Mouse (Mus musculus) cortical plate, adult 2 months (tissue): Measurements from ENCODE around the gene Rpl18. TPM values are rescaled to one million over a fixed set of nuclear protein-coding genes. Genes with fewer than 3 reads are reported as not detected.

Experiments used
- H3K27ac ChIP-seq: fragments of 200-500 bp; 2 replicates; pipeline ENCODE4 v1.5.1; 2012; ENCODE audit warnings: low read length, control low read depth, inconsistent platforms; ENCODE audit not compliant: insufficient read depth
- H3K4me1 ChIP-seq: fragments of 200-500 bp; 2 replicates; pipeline ENCODE4 v1.6.1; 2011; ENCODE audit warnings: low read length; ENCODE audit not compliant: control insufficient read depth, insufficient read depth
- H3K4me3 ChIP-seq: fragments of 200-500 bp; 2 replicates; pipeline ENCODE4 v1.5.1; 2011; ENCODE audit warnings: mild to moderate bottlenecking, low read length, control low read depth; ENCODE audit not compliant: insufficient read depth
- CTCF ChIP-seq: fragments of 200-500 bp; IDR thresholded peaks from 2 replicates; pipeline ENCODE4 v1.5.1; 2011; ENCODE audit warnings: mild to moderate bottlenecking, control low read depth, low read length; ENCODE audit not compliant: insufficient read depth; ENCODE audit errors: extremely low read depth
- POLR2A ChIP-seq: fragments of 200-500 bp; IDR thresholded peaks from 2 replicates; pipeline ENCODE4 v1.6.1; 2011; ENCODE audit warnings: mild to moderate bottlenecking, low read length, control low read depth; ENCODE audit not compliant: insufficient read depth; ENCODE audit errors: extremely low read depth
- polyA plus RNA-seq: library from polyadenylated mRNA; depleted of rRNA; stranded (reverse); fragments of >200 nt; gene quantifications from 2 replicates; pipeline ENCODE4 v1.2.3, GENCODE M21; 2012

The Rpl18 gene
- polyA plus RNA-seq, 1 experiment = 255 TPM

- H3K27ac ChIP-seq = peak overlapping the region; percentile 61
- TF ChIP-seq CTCF (no peak), POLR2A (no peak)
- H3K4me1 ChIP-seq = peaks cover 5% of the 10 kb centered on the region; the same call in 1 of the 2 replicates
Measured at GRCm38 (mm10) chr7:45716952-45717917, 2.0 kb downstream of the Rpl18 start.

DNA sequence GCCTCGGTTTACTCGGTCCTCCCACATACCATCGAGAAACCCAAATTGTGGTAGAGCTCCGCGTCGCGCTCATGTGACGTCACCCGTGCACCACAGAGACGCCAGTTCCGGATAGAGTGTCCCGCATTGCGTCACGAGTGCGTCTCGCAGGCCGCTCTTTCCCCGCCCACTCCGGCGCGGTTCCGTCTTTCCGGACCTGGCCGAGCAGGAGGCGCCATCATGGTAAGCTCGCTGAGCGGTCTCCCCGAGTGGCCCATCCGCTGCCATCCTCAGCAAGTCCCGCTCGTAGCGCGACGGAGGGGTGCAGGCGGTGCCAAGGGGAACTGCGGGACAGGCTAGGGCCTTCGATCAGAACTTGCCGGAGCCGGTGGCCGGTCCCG is 2.7 kb downstream of the Rpl18 start, which contains the start of gene Sphk2:
TSS of gene Sphk2 (minus strand) at position 85 of the 380 bp plus-strand sequence.
- Histone ChIP-seq H3K4me3 (peak within 1 kb of the TSS; percentile 82), H3K4me1 (peaks cover 5% of the 10 kb centered on the region; the same call in 1 of the 2 replicates), H3K27ac (peak within 1 kb of the TSS; percentile 61)
- TF ChIP-seq CTCF = no peak
- peak; percentile 96 for TF ChIP-seq POLR2A

More at GRCm38 (mm10) chr7:45716952-45717917, 2.0 kb downstream of the Rpl18 start:
- H3K4me3 ChIP-seq = peak overlapping the region; percentile 82

DNA sequence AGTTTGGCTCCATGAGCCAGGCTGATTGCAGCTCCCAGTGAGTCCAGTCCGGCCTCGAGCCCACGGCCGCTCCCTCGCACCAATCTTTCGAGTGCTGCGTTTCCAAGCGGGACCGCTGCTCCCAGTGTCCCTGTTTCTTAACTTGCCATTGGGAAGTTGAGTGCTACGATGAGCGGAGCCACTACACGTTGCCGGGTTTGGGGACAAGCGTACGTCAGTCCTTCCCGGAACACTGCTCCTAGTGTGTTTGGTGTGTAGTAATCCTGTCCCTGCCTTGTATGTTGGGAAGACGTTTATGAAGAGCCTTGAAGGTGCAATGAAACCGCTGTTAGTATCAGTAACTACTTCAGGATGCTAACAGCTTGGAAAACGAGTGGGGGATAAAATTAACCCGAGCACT is 3.1 kb downstream of the Rpl18 start:
- peaks cover 5% of the 10 kb centered on the region; the same call in 1 of the 2 replicates for H3K4me1 ChIP-seq
- TF ChIP-seq CTCF (no peak), POLR2A (no peak)
- H3K27ac ChIP-seq = peak overlapping the region; percentile 9
- H3K4me3 ChIP-seq = peak overlapping the region; percentile 82

- Histone ChIP-seq H3K4me3 (peak overlapping the region; percentile 82; the same call in 1 of the 2 replicates), H3K27ac (no peak overlapping the region), H3K4me1 (peaks cover 5% of the 10 kb centered on the region; the same call in 1 of the 2 replicates)
- no peak for TF ChIP-seq POLR2A
- TF ChIP-seq CTCF = no peak
Measured at GRCm38 (mm10) chr7:45719180-45719579, 3.9 kb downstream of the Rpl18 start.

DNA sequence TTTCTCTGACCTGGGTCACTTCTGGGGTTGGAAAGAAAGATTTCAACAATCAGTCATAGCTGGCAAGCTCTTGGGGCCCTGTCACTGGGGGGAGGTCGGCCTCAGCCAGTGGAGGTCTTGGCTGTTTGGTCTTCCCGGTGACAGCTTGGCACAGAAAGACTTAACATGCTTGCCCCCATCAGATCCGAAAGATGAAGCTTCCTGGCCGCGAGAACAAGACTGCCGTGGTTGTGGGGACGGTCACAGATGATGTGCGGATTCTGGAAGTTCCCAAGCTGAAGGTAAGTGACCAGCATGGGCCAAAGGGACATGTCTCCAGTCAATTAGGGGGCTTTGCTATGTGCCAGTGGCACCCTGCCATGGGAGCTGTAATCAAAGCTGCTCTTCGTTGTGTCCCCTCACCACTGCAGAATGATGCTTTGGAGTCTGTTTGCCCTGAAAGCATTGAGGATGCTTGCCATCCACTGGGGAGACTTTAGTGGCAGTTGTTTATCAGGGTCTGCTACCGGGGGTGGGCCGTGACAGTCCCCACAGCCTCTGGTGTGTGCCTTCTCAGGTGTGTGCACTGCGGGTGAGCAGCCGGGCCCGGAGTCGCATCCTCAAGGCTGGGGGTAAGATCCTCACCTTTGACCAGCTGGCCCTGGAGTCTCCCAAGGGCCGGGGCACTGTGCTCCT is 4.6 kb downstream of the Rpl18 start:
- no peak overlapping the region for H3K27ac ChIP-seq
- TF ChIP-seq CTCF (no peak), POLR2A (no peak)
- peaks cover 5% of the 10 kb centered on the region; the same call in 1 of the 2 replicates for H3K4me1 ChIP-seq
- H3K4me3 ChIP-seq = no peak overlapping the region

- TF ChIP-seq CTCF = no peak
- TF ChIP-seq POLR2A = no peak
- Histone ChIP-seq H3K4me3 (no peak within 1 kb of the TSS), H3K4me1 (peaks cover 3% of the 10 kb centered on the region; the same call in 1 of the 2 replicates), H3K27ac (no peak within 1 kb of the TSS)
Measured at GRCm38 (mm10) chr7:45720413-45721233, 5.4 kb downstream of the Rpl18 start, which contains the start of gene Fam83e. Fam83e (plus strand) TSS chr7:45721212.

DNA sequence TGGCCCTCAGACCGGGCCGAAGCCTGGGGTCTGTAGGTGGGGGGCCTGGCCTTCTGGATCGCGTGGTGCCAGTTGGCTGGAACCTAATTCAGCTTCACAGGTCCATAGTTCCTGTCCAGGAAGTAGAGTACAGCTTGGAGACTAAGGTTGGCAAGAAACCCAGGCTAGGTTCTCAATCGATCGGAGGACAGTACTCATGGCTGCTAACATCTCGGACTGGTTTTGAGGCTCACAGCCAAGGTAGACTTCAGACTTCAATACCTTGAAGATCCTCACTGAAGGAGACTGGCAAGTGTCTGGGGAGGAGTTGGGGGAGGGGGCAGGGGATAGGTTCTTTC is 5.9 kb downstream of the Rpl18 start:
- no peaks in the 10 kb centered on the region; the same call in 1 of the 2 replicates for H3K4me1 ChIP-seq
- H3K4me3 ChIP-seq = no peak overlapping the region
- no peak overlapping the region for H3K27ac ChIP-seq
- TF ChIP-seq CTCF (no peak), POLR2A (no peak)

GRCm38 (mm10) chr7:45721642-45722347 is 6.5 kb downstream of the Rpl18 start:
- Histone ChIP-seq H3K27ac (no peak overlapping the region), H3K4me1 (no peaks in the 10 kb centered on the region; the same call in 1 of the 2 replicates), H3K4me3 (no peak overlapping the region)
- TF ChIP-seq CTCF (no peak), POLR2A (no peak)
